Mouse (Mus musculus) forebrain, embryonic 10.5 days (tissue): ENCODE measurements around the gene Syngr4. TPM values are rescaled to one million over a fixed set of nuclear protein-coding genes. Genes with fewer than 3 reads are reported as not detected.
"Not testable (repeated sequence)": the region's sequence is repeated elsewhere in the genome, so short reads cannot be mapped to it uniquely, and the experiment has no call there.

Experiments
- DNase-seq: peaks from one replicate; pipeline ENCODE4 v3.0.0-alpha.2; 2017; ENCODE audit warnings: low spot score; ENCODE audit errors: extremely low spot score
- H3K27ac ChIP-seq: fragments of 300-500 bp; sonication (generic); 2 replicates; pipeline ENCODE4 v1.5.1; 2016; ENCODE audit warnings: mild to moderate bottlenecking
- H3K27me3 ChIP-seq: fragments of 300-500 bp; sonication (generic); 2 replicates; pipeline ENCODE4 v1.6.1; 2016; ENCODE audit warnings: mild to moderate bottlenecking; ENCODE audit not compliant: poor library complexity, severe bottlenecking
- H3K36me3 ChIP-seq: fragments of 300-500 bp; sonication (generic); replicated peaks from 2 replicates; pipeline ENCODE4 v1.6.1; 2016; ENCODE audit warnings: mild to moderate bottlenecking, moderate library complexity
- H3K4me1 ChIP-seq: fragments of 300-500 bp; sonication (generic); 2 replicates; pipeline ENCODE4 v1.6.1; 2016
- H3K4me3 ChIP-seq: fragments of 300-500 bp; sonication (generic); 2 replicates; pipeline ENCODE4 v1.5.1; 2016; ENCODE audit warnings: mild to moderate bottlenecking, moderate library complexity
- H3K9me3 ChIP-seq: fragments of 300-500 bp; sonication (generic); 2 replicates; pipeline ENCODE4 v1.6.1; 2016; ENCODE audit warnings: mild to moderate bottlenecking, moderate library complexity
- WGBS: fragments of 180-500 bp; shearing (Covaris S2); methylation state at CpG from one replicate; pipeline ENCODE4 v1.1.7; 2016; 5-methylcytosine and 5-hydroxymethylcytosine counted together
- polyA plus RNA-seq: library from polyadenylated mRNA; unstranded; fragments of >200 nt; fragmentation: Nextera tagmentation; extraction: Ambion mirVana; gene quantifications from 2 replicates; pipeline ENCODE4 v1.2.1, GENCODE M21; 2016

Gene Syngr4
- polyA plus RNA-seq = 1.3 and 1.9 TPM in 2 replicates

DNA sequence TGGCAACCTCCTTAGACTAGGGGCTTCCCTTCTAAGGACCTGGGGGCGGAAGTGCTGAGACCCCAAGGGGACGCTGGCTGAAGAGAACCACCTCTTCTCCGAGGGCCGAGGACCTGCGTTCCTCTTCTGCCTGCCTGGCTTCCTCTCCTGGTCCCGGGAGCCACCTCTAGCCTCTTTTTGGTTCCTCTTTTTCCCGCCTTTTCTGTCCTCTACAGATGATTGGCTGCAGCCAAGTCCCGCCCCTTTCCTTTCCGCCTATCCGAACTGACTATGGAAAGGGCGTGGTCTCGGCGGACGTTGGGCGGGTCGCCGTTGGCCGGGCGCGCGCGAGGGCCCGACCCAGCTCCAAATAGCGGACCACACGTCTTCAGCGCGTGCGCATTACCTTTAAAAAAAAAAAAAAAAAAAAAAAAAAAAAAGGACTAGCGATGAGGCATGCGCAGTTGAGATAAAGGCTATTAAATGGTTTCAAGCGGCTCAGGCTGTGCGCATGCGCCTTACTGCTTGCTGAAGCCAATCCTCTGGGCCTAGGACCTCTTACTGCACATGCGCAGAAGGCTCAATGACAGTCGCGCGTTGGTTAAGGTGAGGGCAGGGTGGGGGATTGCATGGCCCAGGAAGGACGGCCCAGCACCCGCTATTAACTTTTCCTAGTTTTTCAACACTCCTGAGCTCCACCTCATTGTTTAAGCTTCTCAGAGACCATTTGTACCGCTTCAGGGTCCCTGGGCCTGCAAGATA, at the start of gene Syngr4, which contains the start of gene Tmem143:
Syngr4 (minus strand) TSS at position 198 of the 741 bp plus-strand sequence.
Tmem143 (plus strand) TSS at position 425 of the 741 bp plus-strand sequence.
- peak; percentile 95 for DNase-seq
- Histone ChIP-seq H3K4me1 (peaks cover 19% of the 10 kb centered on the region), H3K27ac (peak within 1 kb of the TSS; percentile 91), H3K27me3 (peaks cover 9% of the 10 kb centered on the region), H3K4me3 (peak within 1 kb of the TSS; percentile 62), H3K9me3 (no peaks in the 10 kb centered on the region), H3K36me3 (no peaks in the 10 kb centered on the region)
- WGBS = under 1% methylated on average over 40 of the region's 40 CpGs

GRCm38 (mm10) chr7:45943280-45943679, 46.8 kb upstream of the Syngr4 start:
- not testable (repeated sequence) for H3K9me3 ChIP-seq, H3K36me3 ChIP-seq, H3K4me3 ChIP-seq, H3K4me1 ChIP-seq, DNase-seq, H3K27ac ChIP-seq, H3K27me3 ChIP-seq
- WGBS = 75% methylated on average over 1 of the region's 1 CpGs

DNA sequence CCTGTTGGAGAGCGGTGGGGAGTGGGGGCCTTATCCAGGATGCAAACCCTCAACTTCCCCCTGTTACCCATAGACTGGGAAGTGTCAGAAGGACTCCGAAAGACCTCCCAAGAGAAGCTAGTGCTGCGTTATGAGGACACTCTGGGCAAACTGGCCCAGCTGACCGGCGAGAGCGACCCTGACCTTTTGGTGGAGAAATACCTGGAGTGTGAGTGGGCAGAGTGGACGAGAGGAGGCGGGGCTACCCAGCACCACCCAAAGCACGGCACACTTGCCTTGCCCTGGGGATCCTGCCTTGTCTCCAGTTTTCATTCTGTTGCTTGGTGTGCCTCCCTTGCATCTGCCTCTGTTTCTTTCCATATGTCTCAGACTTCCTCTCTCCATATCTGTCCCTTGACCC, 45.5 kb upstream of the Syngr4 start:
- Histone ChIP-seq H3K4me3 (no peak overlapping the region), H3K27me3 (no peaks in the 10 kb centered on the region), H3K27ac (no peak overlapping the region), H3K36me3 (no peaks in the 10 kb centered on the region), H3K9me3 (no peaks in the 10 kb centered on the region), H3K4me1 (no peaks in the 10 kb centered on the region)
- DNase-seq = no peak
- 92% methylated on average over 9 of the region's 9 CpGs for WGBS

- H3K36me3 ChIP-seq = no peaks in the 10 kb centered on the region
- no peaks in the 10 kb centered on the region for H3K27me3 ChIP-seq
- H3K4me1 ChIP-seq = no peaks in the 10 kb centered on the region
- DNase-seq = no peak
- 54% methylated on average over 2 of the region's 2 CpGs for WGBS
- H3K9me3 ChIP-seq = no peaks in the 10 kb centered on the region
- H3K4me3 ChIP-seq = no peak overlapping the region
- no peak overlapping the region for H3K27ac ChIP-seq
These were observed 43.3 kb upstream of the Syngr4 start for GRCm38 (mm10) chr7:45939836-45940235.

DNA sequence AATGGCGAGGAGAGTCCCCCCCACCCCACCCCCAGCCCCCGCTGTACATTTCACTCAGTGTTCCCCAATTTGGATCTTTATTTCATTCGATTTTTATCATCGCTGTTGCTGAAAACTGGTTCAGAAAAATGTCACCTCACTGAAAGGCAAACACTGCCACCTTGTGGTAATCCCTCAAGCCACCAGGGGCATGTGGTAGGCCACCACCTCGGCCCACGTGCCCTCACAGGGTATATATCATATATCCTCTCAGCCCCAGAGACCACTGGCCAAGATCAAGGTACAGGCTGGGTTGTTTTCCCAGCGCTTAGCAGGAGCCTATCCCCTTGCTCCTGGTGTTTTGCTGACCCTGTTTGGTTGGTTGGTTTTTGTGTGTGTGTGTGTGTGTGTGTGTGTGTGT, 38.6 kb upstream of the Syngr4 start:
- no peak overlapping the region for H3K27ac ChIP-seq
- 46% methylated on average over 7 of the region's 7 CpGs for WGBS
- H3K36me3 ChIP-seq = peaks cover 6% of the 10 kb centered on the region
- H3K9me3 ChIP-seq = peaks cover 6% of the 10 kb centered on the region; the same call in 1 of the 2 replicates
- no peak overlapping the region for H3K4me3 ChIP-seq
- no peaks in the 10 kb centered on the region for H3K27me3 ChIP-seq
- DNase-seq = peak; percentile 58
- H3K4me1 ChIP-seq = no peaks in the 10 kb centered on the region

- H3K4me3 ChIP-seq, H3K36me3 ChIP-seq, DNase-seq, H3K4me1 ChIP-seq, H3K27ac ChIP-seq, H3K9me3 ChIP-seq, H3K27me3 ChIP-seq: not testable (repeated sequence)
- 97% methylated on average over 12 of the region's 12 CpGs for WGBS
These were observed 37.3 kb upstream of the Syngr4 start for GRCm38 (mm10) chr7:45933766-45934165.

DNA sequence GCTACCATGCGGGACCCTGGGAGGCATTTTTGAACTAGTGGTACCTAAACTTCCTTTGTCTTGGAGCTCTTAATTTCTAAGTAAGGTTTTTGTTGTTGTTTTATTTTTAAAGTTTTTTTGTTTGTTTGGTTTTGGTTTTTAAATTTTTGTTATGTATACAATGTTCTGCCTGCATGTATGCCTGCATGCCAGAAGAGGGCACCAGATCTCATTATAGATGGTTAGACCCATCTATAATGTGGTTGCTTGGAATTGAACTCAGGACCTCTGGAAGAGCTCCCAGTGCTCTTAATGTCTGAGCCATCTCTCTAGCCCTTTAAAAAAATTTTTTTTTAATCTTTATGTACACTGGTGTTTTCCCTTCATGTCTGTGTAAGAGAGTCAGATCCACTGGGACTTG, 33.2 kb upstream of the Syngr4 start:
- Histone ChIP-seq H3K9me3 (peaks cover 11% of the 10 kb centered on the region; the same call in 1 of the 2 replicates), H3K27me3 (peaks cover 26% of the 10 kb centered on the region), H3K27ac (no peak overlapping the region), H3K4me1 (peaks cover 6% of the 10 kb centered on the region), H3K36me3 (peaks cover 6% of the 10 kb centered on the region), H3K4me3 (no peak overlapping the region)
- 94% methylated on average over 1 of the region's 1 CpGs for WGBS
- DNase-seq = no peak

DNA sequence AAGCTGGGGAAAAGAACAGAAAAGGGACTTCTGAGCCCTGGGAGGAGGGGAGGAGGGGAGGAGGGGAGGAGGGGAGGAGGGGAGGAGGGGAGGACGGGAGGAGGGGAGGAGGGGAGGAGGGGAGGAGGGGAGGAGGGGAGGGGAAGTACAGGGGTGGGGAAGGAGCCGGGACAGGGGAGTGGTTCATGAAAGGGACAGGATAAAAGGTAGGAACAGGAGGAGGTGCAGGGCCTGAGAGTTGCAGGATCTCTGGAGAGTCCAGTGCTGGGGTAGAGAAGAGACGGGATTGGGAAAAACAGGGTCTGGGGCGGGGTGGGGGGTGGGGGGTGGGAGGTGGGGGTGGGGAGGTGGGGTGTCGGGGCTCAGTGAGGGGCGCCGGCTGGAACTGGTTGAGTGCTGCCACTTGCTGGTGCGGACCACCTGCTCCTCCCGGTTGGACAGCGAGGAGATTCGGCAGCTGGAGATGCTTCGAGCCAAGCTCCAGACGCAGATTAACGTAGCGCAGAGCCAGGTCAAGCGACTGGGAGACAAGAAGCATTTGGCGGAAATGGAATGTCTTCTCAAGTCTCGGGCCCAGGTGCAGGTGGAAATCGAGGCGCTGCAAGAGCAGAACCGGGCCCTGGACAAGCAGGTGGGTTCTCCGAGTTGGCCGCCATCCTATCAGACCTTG, 32.2 kb upstream of the Syngr4 start:
- peaks cover 6% of the 10 kb centered on the region for H3K36me3 ChIP-seq
- peaks cover 32% of the 10 kb centered on the region for H3K27me3 ChIP-seq
- H3K4me3 ChIP-seq = peak overlapping the region; percentile 32
- DNase-seq = no peak
- H3K9me3 ChIP-seq = peaks cover 11% of the 10 kb centered on the region; the same call in 1 of the 2 replicates
- H3K27ac ChIP-seq = peak overlapping the region; percentile 30; the same call in 1 of the 2 replicates
- WGBS = 9% methylated on average over 21 of the region's 23 CpGs
- peaks cover 16% of the 10 kb centered on the region for H3K4me1 ChIP-seq

- peaks cover 5% of the 10 kb centered on the region; the same call in 1 of the 2 replicates for H3K9me3 ChIP-seq
- H3K36me3 ChIP-seq = no peaks in the 10 kb centered on the region; the same call in 1 of the 2 replicates
- DNase-seq = no peak
- WGBS = 12% methylated on average over 14 of the region's 14 CpGs
- H3K27me3 ChIP-seq = peaks cover 57% of the 10 kb centered on the region
- H3K4me3 ChIP-seq = peak overlapping the region; percentile 55
- peaks cover 48% of the 10 kb centered on the region for H3K4me1 ChIP-seq
- H3K27ac ChIP-seq = peak overlapping the region; percentile 88
These were observed 27.9 kb upstream of the Syngr4 start for GRCm38 (mm10) chr7:45924429-45924816.

DNA sequence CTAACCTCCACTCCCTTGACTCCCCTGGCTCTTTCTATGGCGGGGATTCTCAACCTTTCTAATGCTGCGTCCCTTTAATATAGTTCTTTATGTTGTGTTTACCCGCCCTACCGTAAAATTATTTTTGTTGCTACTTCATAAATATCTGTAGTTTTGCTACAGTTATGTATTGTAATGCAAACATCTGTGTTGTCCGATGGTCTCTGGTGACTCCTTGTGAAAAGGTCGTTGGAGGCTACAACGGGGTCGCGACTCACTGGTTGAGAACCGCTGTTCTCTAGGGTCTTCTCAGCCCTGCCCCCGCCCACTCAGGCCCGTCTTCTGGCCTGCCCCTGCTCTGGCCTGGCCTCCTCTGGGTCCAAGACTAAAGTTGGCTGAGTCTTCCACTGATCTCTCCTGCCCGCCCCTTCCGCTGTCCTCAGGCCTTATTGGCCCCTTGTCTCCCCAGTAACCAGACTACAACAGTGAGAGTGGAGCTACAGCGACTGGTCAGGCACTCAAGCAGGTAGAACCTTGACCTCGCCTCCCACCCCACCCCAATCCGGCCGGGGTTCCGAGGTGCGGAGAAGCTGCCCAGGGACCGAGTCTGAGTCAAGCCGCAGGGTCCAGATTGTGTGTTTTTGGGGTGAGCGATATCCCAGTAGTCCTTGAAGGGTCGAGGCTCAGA, 27.4 kb upstream of the Syngr4 start, which contains the start of gene Ccdc114:
Ccdc114 (plus strand) TSS at position 311 of the 667 bp plus-strand sequence.
- peak; percentile 61 for DNase-seq
- 4% methylated on average over 24 of the region's 24 CpGs for WGBS
- H3K9me3 ChIP-seq = peaks cover 5% of the 10 kb centered on the region; the same call in 1 of the 2 replicates
- H3K36me3 ChIP-seq = no peaks in the 10 kb centered on the region; the same call in 1 of the 2 replicates
- H3K4me1 ChIP-seq = peaks cover 45% of the 10 kb centered on the region
- H3K27me3 ChIP-seq = peaks cover 52% of the 10 kb centered on the region
- H3K27ac ChIP-seq = peak within 1 kb of the TSS; percentile 88
- peak within 1 kb of the TSS; percentile 55 for H3K4me3 ChIP-seq

GRCm38 (mm10) chr7:45922928-45923761, 26.6 kb upstream of the Syngr4 start:
- peaks cover 44% of the 10 kb centered on the region for H3K27me3 ChIP-seq
- WGBS = 2% methylated on average over 37 of the region's 37 CpGs
- peaks cover 5% of the 10 kb centered on the region; the same call in 1 of the 2 replicates for H3K9me3 ChIP-seq
- peak overlapping the region; percentile 88 for H3K27ac ChIP-seq
- H3K4me3 ChIP-seq = peak overlapping the region; percentile 55
- peak; percentile 90 for DNase-seq
- peaks cover 42% of the 10 kb centered on the region for H3K4me1 ChIP-seq
- H3K36me3 ChIP-seq = no peaks in the 10 kb centered on the region; the same call in 1 of the 2 replicates
